Mouse (Mus musculus) c-Kit-positive CD71-positive TER-119-positive erythroid progenitor cells, embryonic 14.5 days (primary cell): ENCODE measurements around the gene Ubald1.

ENCODE experiments used
- DNase-seq: peaks from one replicate; pipeline ENCODE4 v3.0.0-alpha.2; 2013; ENCODE audit warnings: low spot score

Ubald1 gene

DNA sequence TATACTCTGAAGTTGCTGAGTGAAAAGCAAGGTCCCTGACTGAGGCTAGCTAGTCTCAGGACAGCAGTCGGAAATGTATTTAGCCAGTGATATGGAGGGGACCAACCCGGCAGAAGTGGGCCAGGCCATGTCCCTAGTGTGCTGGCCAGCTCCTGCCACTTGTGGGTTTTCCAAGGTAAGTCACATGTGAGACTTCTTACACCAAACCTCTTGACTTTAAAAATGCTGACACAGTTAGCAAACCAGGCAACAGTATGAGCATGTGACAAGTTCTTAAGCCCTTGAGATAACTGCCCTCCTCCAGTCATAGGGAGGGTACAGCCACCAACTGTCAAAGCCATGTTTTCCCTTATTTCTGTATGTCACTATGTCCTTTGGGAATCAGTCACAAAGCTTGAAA lies 8.2 kb downstream of the Ubald1 start:
- no peak for DNase-seq

- DNase-seq = no peak
Observed at GRCm38 (mm10) chr16:4870490-4870889, 9.6 kb downstream of the Ubald1 start.

- no peak for DNase-seq
Observed at GRCm38 (mm10) chr16:4866101-4866695, 13.9 kb downstream of the Ubald1 start.

- DNase-seq = no peak
Observed at GRCm38 (mm10) chr16:4863742-4864141, 16.4 kb downstream of the Ubald1 start.

GRCm38 (mm10) chr16:4862863-4863483 lies 17.1 kb downstream of the Ubald1 start:
- no peak for DNase-seq

GRCm38 (mm10) chr16:4861392-4861791 lies 18.7 kb downstream of the Ubald1 start:
- no peak for DNase-seq

GRCm38 (mm10) chr16:4855046-4855650 lies 25.0 kb downstream of the Ubald1 start:
- DNase-seq = no peak

DNA sequence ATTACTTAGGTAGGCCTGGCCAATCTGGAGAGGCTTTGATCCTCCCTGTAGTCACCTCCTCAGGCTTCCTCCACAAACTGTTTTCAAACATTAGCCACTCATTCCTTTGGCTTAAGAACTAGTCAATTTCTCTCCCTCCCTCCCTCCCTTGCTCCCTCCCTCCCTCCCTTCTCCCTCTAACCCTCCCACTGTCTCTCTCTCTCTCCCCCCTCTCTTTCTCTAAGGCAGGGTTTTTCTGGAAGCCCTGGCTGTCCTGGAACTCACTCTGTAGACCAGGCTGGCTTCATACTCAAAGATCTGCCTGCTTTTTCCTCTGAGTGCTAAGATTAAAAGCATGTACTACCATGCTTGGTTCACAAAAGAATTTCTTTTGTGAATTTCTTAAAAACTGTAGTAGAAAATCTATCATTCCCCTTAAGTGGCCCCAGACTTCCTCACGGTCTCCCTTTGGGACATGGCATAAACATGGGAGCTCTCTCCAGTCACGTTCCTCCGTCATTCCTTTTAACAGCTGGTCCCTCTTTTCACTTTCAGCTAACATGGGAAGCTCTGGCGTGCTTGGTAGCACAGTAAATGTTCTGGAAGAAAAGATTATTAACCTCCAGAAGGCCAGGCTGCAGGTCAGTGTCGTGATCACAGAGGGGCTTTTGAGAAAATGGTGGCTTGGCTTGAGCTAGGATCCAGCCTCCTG lies 29.0 kb downstream of the Ubald1 start:
- no peak for DNase-seq

- no peak for DNase-seq
Observed at GRCm38 (mm10) chr16:4850361-4850760, 29.8 kb downstream of the Ubald1 start.

DNA sequence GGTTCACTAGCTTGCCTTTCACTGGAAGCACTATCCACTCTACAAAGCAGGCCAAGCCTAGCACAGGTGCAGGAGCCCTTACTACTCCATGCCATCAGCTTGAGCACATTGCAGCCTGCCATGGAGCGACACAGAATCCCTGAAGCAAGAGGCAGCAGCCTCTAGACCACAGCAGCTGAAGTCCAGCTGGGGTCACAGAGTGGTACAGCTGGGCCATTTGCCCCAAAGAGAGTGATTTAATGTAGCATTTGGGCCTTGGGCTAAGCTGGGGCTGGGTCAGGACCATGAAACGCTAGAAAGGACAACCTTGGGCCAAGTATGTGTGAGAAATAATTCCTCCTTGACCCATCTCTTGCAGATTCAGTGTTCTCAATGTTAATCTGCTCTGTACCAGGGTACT lies 32.0 kb downstream of the Ubald1 start:
- no peak for DNase-seq

GRCm38 (mm10) chr16:4847041-4847440 lies 33.1 kb downstream of the Ubald1 start:
- DNase-seq = no peak

DNA sequence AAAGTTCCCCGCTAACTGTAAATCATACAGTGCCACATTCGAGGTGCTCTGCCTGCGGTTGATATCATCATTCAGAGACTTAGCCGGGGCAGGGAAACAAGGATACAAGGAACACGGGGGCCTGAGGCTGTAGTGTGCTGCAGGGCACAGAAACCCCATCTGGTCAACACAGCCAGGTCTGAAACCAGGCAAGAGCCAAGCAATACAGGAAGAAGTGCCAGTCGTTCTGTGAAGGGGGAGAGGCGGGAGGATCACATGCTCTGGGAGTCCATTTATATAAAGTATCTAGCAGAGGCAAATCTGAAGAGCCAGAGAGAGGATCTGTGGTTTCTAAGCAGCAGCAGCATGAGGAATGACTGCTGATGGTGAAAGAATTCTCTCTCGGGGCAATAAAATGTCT lies 39.9 kb downstream of the Ubald1 start:
- no peak for DNase-seq

DNA sequence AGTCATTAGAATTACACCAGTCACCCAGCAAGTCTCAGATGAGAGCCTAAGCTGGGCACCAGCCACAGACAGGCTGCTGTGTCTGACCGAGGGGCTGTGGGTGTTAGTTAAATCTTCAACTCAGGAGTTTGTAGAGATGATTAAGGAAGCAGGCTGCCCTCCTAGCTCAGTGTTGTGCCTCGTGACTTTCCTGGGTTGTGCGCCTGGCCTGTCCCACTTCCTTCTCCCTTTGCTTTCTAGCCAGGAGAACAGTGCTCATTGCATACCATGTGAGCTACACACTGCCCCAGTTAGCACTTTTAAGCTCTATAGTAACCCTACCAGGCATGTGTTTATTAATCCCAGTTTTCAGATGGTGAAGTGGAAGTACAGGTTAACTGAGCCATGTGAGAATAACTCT lies 40.6 kb downstream of the Ubald1 start:
- DNase-seq = no peak

DNA sequence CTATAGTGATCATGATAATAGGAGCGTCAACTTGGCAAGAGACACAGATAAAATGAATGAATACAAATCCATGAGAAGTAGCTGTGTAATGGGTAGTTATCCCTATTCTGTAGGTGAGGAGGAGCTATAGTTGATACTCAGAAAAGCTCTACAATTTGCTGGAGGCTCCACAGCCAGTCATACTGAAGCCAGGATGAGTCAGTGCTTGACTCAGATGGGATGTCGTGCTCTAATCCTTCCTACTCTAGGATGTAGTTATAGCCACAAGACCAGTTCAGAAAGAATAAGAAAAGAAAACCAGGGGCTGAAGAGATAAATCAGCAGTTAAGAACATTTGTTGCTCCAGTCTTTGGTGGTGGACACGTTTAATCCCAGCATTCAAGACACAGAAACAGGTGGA lies 42.5 kb downstream of the Ubald1 start:
- DNase-seq = no peak

DNA sequence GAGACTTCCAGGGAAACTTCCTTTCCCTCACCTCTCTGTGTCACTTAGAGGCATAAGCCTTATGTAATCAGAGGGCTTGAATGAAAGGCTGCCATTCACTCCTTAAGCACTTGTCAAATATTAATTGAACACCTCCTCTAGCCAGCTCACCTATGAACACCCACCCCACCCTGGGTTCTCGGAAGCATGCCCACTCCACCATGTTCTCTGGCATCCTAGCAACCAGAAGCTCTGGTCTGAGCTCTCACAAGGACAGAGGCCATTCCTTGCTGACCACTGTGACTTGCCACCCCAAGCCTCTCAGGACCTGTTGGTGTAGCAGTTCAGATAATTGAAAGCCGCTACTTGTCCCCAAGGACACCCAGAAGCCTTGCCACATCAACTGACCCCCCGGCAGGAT lies 44.9 kb downstream of the Ubald1 start, which contains the start of gene 4930562C15Rik:
Gene 4930562C15Rik, plus strand, starts transcription at position 226 of the 400 bp plus-strand sequence.
- DNase-seq = no peak

DNA sequence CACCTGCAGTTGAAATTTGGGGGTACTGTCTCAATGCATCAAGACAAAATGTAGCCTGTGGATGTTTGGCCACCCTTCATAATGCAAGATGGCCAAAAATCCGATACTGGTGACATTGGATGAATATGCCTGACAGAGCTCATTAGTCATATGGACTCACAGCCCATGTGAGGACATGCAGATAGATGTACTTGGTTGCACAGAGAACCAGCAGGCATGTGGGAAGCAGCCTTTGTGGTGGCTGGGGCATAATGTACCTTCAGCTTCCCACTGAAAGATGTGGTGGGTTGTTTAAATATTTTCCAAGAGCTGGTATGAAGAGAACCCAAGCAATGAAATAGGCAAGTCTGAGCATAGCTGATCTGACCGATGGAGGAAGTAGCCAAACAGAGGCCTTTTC lies 46.3 kb downstream of the Ubald1 start:
- DNase-seq = no peak

- DNase-seq = no peak
Observed at GRCm38 (mm10) chr16:4831650-4832419, 48.3 kb downstream of the Ubald1 start.

GRCm38 (mm10) chr16:4829271-4829900 lies 50.7 kb downstream of the Ubald1 start:
- DNase-seq = no peak

DNA sequence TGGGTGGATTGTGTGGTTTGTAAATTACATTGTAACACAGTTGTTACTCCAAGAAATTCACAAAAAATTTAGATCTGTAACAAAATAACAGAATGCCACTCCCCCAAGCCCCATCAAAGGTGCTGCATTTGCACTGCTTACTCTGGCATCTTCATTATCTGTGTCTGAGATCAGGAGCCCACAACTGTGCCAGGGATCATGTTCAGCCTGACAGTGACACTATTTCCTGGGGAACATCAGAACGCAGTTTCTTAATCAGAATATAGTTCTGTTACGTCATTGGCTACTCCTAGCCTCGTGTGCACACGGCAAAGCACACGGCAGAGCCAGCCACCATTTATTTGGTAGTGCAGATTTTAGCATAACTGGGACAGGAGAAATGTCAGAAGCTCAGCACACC lies 52.5 kb downstream of the Ubald1 start:
- DNase-seq = no peak
